Mouse (Mus musculus): ENCODE results near the gene Tomm40. TPM values are rescaled to one million over a fixed set of nuclear protein-coding genes. Genes with fewer than 3 reads are reported as not detected.

The Tomm40 gene
- total and polyA plus RNA-seq, 2 experiments from 2014 or later = 113 to 147 TPM

DNA sequence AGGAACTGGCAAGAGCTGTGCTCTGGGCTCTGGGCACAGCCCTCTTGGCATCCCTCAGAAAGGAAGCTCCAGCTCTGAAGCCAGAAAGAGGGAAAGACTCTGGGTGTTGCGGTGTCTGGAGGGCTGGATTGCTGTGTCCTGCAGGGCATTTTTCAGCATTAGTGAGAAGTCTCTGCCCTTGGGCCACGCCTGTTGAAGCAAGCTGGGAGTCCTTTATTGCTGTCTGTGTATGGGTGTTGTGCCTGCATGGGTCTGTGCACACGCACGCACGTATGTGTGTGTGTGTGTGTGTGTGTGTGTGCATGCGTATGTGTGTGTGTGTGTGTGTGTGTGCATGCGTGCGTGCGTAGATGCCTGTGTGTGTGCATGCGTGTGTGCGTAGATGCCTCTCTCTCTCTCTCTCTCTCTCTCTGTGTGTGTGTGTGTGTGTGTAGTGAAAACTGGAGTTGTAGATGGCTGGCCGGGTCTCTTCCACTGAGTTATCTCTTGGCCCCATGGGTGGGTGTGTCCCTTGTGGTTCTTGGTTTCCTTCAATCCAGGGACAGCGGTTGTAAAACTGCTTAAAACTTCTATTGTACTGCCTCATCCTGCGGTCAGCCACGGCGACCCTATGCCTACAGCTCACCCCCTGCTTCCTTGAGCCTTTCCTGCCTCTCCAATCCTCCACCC lies 21.3 kb upstream of the Tomm40 start:
- H3K9ac ChIP-seq = no peak overlapping the region
- H3K4me1 ChIP-seq (ENCODE audit: insufficient read depth) = no peaks in the 10 kb centered on the region
- no peaks in the 10 kb centered on the region for H3K9me3 ChIP-seq (ENCODE audit: low read length)
- H3K4me3 ChIP-seq (ENCODE audit: low read depth, low read length) = no peak overlapping the region
- no peak for DNase-seq
- WGBS = 92% methylated on average over 16 of the region's 16 CpGs
- no peak for TF ChIP-seq CTCF (IDR thresholded peaks at IDR 0.05; ENCODE audit: low read depth)
- H3K27me3 ChIP-seq (ENCODE audit: insufficient read depth, low read length) = no peaks in the 10 kb centered on the region
- H3K27ac ChIP-seq (ENCODE audit: low read depth, low read length) = no peak overlapping the region
- no peak overlapping the region for H3K4me2 ChIP-seq (ENCODE audit: low read depth)
- peaks cover 48% of the 10 kb centered on the region for H3K36me3 ChIP-seq (ENCODE audit: insufficient read depth)
- no peak for ATAC-seq

DNA sequence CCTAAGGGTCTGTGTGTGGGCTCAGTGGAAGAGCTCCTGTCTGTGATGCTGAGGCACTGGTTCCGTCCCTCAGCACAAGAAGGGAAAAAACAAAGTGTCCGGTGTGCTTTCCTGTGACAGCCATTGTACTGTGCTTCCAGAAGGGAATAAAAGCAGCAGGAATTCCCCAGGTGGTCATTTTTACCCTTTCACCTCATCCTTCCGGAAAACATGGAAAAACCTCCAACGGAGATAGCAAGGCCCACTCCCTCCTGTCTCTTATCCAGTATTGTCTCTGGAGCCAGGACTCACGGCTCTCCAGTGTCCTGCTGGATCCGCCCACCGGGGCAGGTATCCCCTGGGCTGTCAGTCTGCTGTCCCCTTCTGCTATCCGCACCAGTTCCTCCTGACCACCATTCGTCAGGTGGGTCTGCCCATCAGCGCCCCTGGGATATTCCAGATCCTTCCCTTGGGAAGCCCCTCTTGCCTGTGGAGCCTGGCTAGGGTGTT lies 19.0 kb upstream of the Tomm40 start:
- DNase-seq (no peak), ATAC-seq (no peak)
- 87% methylated on average over 10 of the region's 10 CpGs for WGBS
- Histone ChIP-seq H3K4me1 (ENCODE audit: insufficient read depth) (no peaks in the 10 kb centered on the region), H3K9me3 (ENCODE audit: low read length) (no peaks in the 10 kb centered on the region), H3K9ac (no peak overlapping the region), H3K36me3 (ENCODE audit: insufficient read depth) (peaks cover 67% of the 10 kb centered on the region), H3K4me2 (ENCODE audit: low read depth) (no peak overlapping the region), H3K27ac (ENCODE audit: low read depth, low read length) (no peak overlapping the region), H3K4me3 (ENCODE audit: low read depth, low read length) (no peak overlapping the region), H3K27me3 (ENCODE audit: insufficient read depth, low read length) (no peaks in the 10 kb centered on the region)
- TF ChIP-seq CTCF (IDR thresholded peaks at IDR 0.05; ENCODE audit: low read depth) = no peak

DNA sequence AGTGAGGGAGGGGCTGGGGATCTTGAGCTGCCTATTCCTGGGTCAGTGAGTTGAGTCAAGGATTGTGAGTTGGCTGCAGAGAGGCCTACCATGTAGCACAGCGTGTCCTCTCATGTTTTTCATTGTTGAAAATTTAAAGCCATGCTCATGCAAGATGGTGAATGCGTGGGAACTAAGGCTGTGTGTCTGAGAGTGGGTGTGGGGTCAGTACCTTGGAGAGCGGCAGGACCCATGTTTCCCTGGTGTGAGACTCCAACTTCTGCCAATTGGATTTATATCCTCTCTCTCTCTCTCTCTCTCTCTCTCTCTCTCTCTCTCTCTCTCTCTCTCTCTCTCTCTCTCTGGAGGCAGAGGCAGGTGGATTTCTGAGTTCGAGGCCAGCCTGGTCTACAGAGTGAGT lies 11.3 kb upstream of the Tomm40 start:
- Histone ChIP-seq H3K4me1 (ENCODE audit: insufficient read depth) (no peaks in the 10 kb centered on the region), H3K9ac (no peak overlapping the region), H3K4me3 (ENCODE audit: low read depth, low read length) (no peak overlapping the region), H3K4me2 (ENCODE audit: low read depth) (no peak overlapping the region), H3K36me3 (ENCODE audit: insufficient read depth) (peaks cover 80% of the 10 kb centered on the region), H3K27ac (ENCODE audit: low read depth, low read length) (no peak overlapping the region), H3K9me3 (ENCODE audit: low read length) (no peaks in the 10 kb centered on the region), H3K27me3 (ENCODE audit: insufficient read depth, low read length) (no peaks in the 10 kb centered on the region)
- no peak for DNase-seq
- 96% methylated on average over 4 of the region's 4 CpGs for WGBS
- TF ChIP-seq CTCF (IDR thresholded peaks at IDR 0.05; ENCODE audit: low read depth) = no peak
- ATAC-seq = no peak

DNA sequence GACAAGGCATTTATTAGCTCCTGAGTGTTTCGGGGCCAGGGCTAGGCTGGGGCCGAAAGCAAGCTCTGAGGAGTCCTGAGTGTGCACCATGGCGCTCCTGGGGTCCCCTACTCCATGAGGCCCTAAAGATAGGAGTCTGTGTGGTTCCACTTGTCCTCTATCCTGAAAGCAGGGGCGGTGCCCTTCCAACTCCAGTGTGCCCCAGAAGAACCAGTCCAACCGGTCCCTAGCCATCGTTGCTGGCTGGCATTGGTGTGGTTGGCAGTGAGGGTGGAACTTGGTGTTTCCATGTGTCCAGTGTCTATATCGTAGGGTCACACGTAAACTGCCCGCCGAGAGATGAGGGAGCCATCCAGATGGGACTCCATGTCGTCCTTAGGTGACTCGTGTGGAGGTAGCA lies 8.9 kb upstream of the Tomm40 start:
- Histone ChIP-seq H3K4me1 (ENCODE audit: insufficient read depth) (no peaks in the 10 kb centered on the region), H3K9ac (no peak overlapping the region), H3K9me3 (ENCODE audit: low read length) (no peaks in the 10 kb centered on the region; the same call in 1 of the 2 replicates), H3K27me3 (ENCODE audit: insufficient read depth, low read length) (no peaks in the 10 kb centered on the region), H3K36me3 (ENCODE audit: insufficient read depth) (peaks cover 60% of the 10 kb centered on the region), H3K4me2 (ENCODE audit: low read depth) (no peak overlapping the region), H3K4me3 (ENCODE audit: low read depth, low read length) (no peak overlapping the region), H3K27ac (ENCODE audit: low read depth, low read length) (no peak overlapping the region)
- DNase-seq (no peak), ATAC-seq (no peak)
- WGBS = 97% methylated on average over 12 of the region's 12 CpGs
- no peak for TF ChIP-seq CTCF (IDR thresholded peaks at IDR 0.05; ENCODE audit: low read depth)

DNA sequence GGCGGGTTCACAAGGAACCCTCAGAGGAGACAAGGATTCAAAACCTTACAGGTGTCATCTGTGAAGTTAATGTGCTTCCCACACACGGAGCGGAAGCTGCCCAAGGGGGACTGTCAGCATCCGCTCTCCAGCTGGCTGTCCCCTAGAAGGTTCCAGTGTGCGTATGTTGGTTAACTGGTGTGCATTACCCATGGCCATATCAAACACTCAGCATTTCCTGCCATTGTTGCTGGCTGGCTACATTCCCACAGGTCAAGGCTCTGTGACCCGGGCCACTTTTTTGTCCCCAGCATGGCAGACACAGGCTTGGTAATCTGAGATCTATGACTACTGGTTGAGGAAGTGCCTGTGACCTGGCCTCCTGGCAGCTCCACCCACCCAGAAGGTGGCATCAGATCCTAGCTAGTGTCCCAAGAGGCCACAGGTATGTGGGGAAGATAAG lies 7.5 kb upstream of the Tomm40 start:
- no peaks in the 10 kb centered on the region for H3K4me1 ChIP-seq (ENCODE audit: insufficient read depth)
- H3K4me3 ChIP-seq (ENCODE audit: low read depth, low read length) = no peak overlapping the region
- no peaks in the 10 kb centered on the region; the same call in 1 of the 2 replicates for H3K9me3 ChIP-seq (ENCODE audit: low read length)
- H3K4me2 ChIP-seq (ENCODE audit: low read depth) = no peak overlapping the region
- peaks cover 47% of the 10 kb centered on the region for H3K36me3 ChIP-seq (ENCODE audit: insufficient read depth)
- 93% methylated on average over 6 of the region's 6 CpGs for WGBS
- TF ChIP-seq CTCF (IDR thresholded peaks at IDR 0.05; ENCODE audit: low read depth) = no peak
- no peak overlapping the region for H3K9ac ChIP-seq
- H3K27me3 ChIP-seq (ENCODE audit: insufficient read depth, low read length) = no peaks in the 10 kb centered on the region
- H3K27ac ChIP-seq (ENCODE audit: low read depth, low read length) = no peak overlapping the region
- ATAC-seq = no peak
- DNase-seq = no peak

DNA sequence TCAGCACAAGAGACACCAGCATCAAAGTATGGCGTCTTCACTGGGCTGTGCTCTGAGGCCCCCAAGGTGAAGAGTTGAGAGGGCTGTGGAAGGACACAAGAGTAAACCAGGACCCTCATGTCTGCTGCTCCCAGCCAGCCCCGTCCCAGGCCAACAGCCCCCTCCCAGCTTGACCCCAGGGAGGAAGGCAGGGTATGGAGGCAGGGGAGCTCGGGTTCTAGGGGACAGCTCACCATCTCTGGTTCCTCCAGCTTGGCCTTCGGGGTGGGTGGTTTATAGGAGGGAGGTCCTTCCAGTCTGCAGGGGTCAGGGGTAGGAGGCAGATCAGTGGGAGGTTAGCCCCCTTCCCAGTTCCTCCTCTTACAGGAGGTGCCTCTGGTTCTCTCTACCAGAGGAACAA lies 4.0 kb upstream of the Tomm40 start:
- H3K27ac ChIP-seq (ENCODE audit: low read depth, low read length) = no peak overlapping the region
- H3K9ac ChIP-seq = no peak overlapping the region
- no peaks in the 10 kb centered on the region for H3K27me3 ChIP-seq (ENCODE audit: insufficient read depth, low read length)
- 90% methylated on average over 4 of the region's 4 CpGs for WGBS
- ATAC-seq (no peak), DNase-seq (no peak)
- H3K4me2 ChIP-seq (ENCODE audit: low read depth) = no peak overlapping the region
- no peak overlapping the region for H3K4me3 ChIP-seq (ENCODE audit: low read depth, low read length)
- no peak for TF ChIP-seq CTCF (IDR thresholded peaks at IDR 0.05; ENCODE audit: low read depth)
- H3K9me3 ChIP-seq (ENCODE audit: low read length) = no peaks in the 10 kb centered on the region; the same call in 1 of the 2 replicates
- H3K4me1 ChIP-seq (ENCODE audit: insufficient read depth) = 0 out of 2 replicates have a peak, but pooled peaks cover 6% of the 10 kb centered on the region
- H3K36me3 ChIP-seq (ENCODE audit: insufficient read depth) = peaks cover 16% of the 10 kb centered on the region

DNA sequence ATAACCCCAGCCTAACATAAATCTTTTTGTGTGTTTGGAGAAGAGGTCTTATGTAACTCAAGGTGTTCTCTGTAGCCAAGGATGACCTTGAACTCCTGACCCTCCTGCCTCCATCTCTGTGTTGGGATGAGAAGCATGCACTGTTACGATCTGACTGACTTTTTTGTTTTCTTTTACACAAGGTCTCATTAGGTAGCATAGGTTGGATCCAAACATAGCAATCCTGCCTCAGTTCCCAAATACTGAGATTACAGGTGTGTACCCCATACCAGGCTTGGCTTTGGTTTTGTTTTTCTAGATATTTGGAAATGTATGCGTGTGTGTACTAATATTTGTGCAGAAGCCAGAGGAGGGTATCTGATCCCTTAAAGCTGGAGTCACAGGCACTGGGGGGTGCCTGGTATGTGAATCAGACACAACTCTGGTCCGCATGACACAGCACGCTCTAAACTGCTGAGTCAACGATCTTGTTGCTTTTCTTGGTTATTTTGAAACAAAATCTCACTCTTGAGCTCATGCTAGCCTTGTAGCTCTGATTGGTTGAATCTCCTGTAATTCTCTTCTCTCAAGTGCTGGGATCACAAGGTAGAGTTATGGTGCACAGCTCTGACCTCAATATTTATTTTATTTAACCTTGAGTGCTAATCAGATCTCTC lies 3.2 kb upstream of the Tomm40 start:
- Histone ChIP-seq H3K4me3 (ENCODE audit: low read depth, low read length) (no peak overlapping the region), H3K36me3 (ENCODE audit: insufficient read depth) (peaks cover 13% of the 10 kb centered on the region; the same call in 1 of the 2 replicates), H3K4me2 (ENCODE audit: low read depth) (no peak overlapping the region), H3K9me3 (ENCODE audit: low read length) (no peaks in the 10 kb centered on the region; the same call in 1 of the 2 replicates), H3K9ac (no peak overlapping the region), H3K27me3 (ENCODE audit: insufficient read depth, low read length) (no peaks in the 10 kb centered on the region), H3K27ac (ENCODE audit: low read depth, low read length) (no peak overlapping the region), H3K4me1 (ENCODE audit: insufficient read depth) (0 out of 2 replicates have a peak, but pooled peaks cover 6% of the 10 kb centered on the region)
- ATAC-seq (no peak), DNase-seq (no peak)
- TF ChIP-seq CTCF (IDR thresholded peaks at IDR 0.05; ENCODE audit: low read depth) = no peak
- 98% methylated on average over 5 of the region's 5 CpGs for WGBS

All from forebrain, postnatal 0 days (tissue).